Mouse (Mus musculus) midbrain, embryonic 16.5 days (tissue): Measurements from ENCODE around the gene Gbe1. TPM values are rescaled to one million over a fixed set of nuclear protein-coding genes. Genes with fewer than 3 reads are reported as not detected.

Source experiments
- ATAC-seq: fragments of 200-750 bp; cut with Nextera tagmentation; 2 replicates; pipeline ENCODE4 v1.8.0; 2017; ENCODE audit warnings: moderate TSS enrichment
- H3K27ac ChIP-seq: fragments of 300-500 bp; sonication (generic); 2 replicates; pipeline ENCODE4 v1.5.1; 2014; ENCODE audit warnings: mild to moderate bottlenecking, low read length, mixed read lengths
- H3K27me3 ChIP-seq: fragments of 300-500 bp; sonication (generic); 2 replicates; pipeline ENCODE4 v1.6.1; 2014; ENCODE audit warnings: low read depth, low read length, mixed read lengths; ENCODE audit not compliant: control insufficient read depth, insufficient read depth
- H3K36me3 ChIP-seq: fragments of 300-500 bp; sonication (generic); 2 replicates; pipeline ENCODE4 v1.6.1; 2014; ENCODE audit warnings: mild to moderate bottlenecking, low read length, moderate library complexity, mixed read lengths; ENCODE audit not compliant: control insufficient read depth, insufficient read depth
- H3K4me1 ChIP-seq: fragments of 300-500 bp; sonication (generic); 2 replicates; pipeline ENCODE4 v1.6.1; 2014; ENCODE audit warnings: mild to moderate bottlenecking, low read length, mixed read lengths; ENCODE audit not compliant: control insufficient read depth, insufficient read depth
- H3K4me2 ChIP-seq: fragments of 300-500 bp; sonication (generic); 2 replicates; pipeline ENCODE4 v1.6.1; 2014; ENCODE audit warnings: mild to moderate bottlenecking, low read length, mixed read lengths
- H3K4me3 ChIP-seq: fragments of 300-500 bp; sonication (generic); 2 replicates; pipeline ENCODE4 v1.5.1; 2014; ENCODE audit warnings: low read depth, mild to moderate bottlenecking, low read length, moderate library complexity, mixed read lengths
- H3K9ac ChIP-seq: fragments of 300-500 bp; sonication (generic); 2 replicates; pipeline ENCODE4 v1.6.1; 2014; ENCODE audit warnings: low read depth, low read length, mixed read lengths
- H3K9me3 ChIP-seq: fragments of 300-500 bp; sonication (generic); replicated peaks from 2 replicates; pipeline ENCODE4 v1.6.1; 2014; ENCODE audit warnings: mild to moderate bottlenecking, low read length, mixed read lengths; ENCODE audit not compliant: control insufficient read depth, poor library complexity, severe bottlenecking
- WGBS: fragments of 180-500 bp; shearing (Covaris S2); extraction: QIAGEN DNeasy Blood & Tissue Kit; methylation state at CpG from one replicate; pipeline ENCODE4 v1.1.7; 2014; 5-methylcytosine and 5-hydroxymethylcytosine counted together
- polyA plus RNA-seq: library from polyadenylated mRNA; unstranded; fragments of >200 nt; fragmentation: Nextera tagmentation; extraction: Ambion mirVana; gene quantifications from 2 replicates; pipeline ENCODE4 v1.2.1, GENCODE M21; 2015

Gene Gbe1
- polyA plus RNA-seq, 1 experiment from 2014 or later = 17.2 TPM

DNA sequence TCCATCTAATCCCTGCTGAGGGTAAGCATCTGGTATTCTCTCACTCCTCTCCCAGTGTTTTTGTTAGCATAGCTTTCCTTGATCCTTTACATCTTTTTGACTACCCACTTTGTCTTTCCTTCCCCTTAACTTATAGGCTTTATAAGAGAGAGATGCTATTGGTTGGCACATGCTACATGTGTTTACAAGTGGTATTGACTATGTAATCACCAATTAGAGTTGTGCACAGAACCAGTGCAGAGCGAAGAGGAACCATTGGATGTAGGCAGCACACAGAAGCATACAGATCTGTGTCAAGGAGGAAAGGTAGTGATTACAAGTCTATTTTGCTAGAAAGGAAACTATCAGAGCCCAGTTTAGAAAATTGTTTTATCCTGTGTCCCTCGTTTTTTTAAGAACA lies 209.1 kb downstream of the Gbe1 start:
- no peak for ATAC-seq
- Histone ChIP-seq H3K9me3 (no peaks in the 10 kb centered on the region), H3K27ac (no peak overlapping the region), H3K9ac (no peak overlapping the region), H3K36me3 (no peaks in the 10 kb centered on the region), H3K4me1 (no peaks in the 10 kb centered on the region), H3K4me2 (no peak overlapping the region), H3K4me3 (no peak overlapping the region), H3K27me3 (no peaks in the 10 kb centered on the region)
- WGBS = 83% methylated on average over 2 of the region's 2 CpGs

DNA sequence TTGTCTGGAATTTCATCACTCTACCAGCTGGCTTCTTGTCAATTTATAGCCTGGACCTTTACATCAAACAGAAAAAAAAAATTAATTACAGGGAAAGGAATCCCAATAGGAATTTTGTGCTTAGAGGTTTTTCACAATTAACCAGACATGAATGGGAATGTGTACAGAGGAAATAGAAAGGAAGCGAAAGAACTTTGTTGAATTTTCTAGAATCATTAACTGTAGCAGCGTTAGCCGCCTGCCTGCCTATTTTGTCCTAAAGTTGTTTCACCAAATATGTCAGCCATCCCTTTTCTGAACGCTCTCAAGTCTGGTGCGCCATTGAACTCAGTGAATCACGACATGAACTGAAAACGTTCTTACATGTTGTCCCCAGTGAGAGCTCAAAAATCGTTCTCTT lies 209.8 kb downstream of the Gbe1 start:
- WGBS = 79% methylated on average over 8 of the region's 8 CpGs

DNA sequence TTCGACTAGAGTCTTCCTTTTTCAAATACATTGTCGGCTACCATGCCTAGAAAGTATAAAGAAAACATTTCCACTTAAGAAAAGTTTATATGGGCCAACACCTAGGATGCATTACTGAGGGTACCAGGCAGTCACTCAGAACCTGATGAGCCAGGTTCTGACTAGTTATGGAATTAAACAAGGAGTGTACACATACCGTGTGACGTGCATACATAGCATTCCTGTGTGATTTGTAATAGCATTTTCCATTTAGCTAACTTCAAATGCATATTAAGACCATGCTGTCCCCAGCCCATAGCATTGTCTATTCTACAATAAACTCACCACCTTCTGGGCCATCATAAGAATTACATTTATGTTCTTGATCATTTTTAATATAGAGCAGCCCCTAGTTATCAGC lies 210.5 kb downstream of the Gbe1 start:
- no peaks in the 10 kb centered on the region for H3K36me3 ChIP-seq
- H3K4me1 ChIP-seq = no peaks in the 10 kb centered on the region
- 94% methylated on average over 4 of the region's 4 CpGs for WGBS
- no peak overlapping the region for H3K4me3 ChIP-seq
- no peaks in the 10 kb centered on the region for H3K27me3 ChIP-seq
- no peak overlapping the region for H3K4me2 ChIP-seq
- no peak overlapping the region for H3K9ac ChIP-seq
- H3K27ac ChIP-seq = no peak overlapping the region
- no peaks in the 10 kb centered on the region for H3K9me3 ChIP-seq
- no peak for ATAC-seq

More for the DNA sequence above, 209.8 kb downstream of the Gbe1 start:
- Histone ChIP-seq H3K4me3 (no peak overlapping the region), H3K27me3 (no peaks in the 10 kb centered on the region), H3K4me1 (no peaks in the 10 kb centered on the region), H3K27ac (no peak overlapping the region), H3K36me3 (no peaks in the 10 kb centered on the region), H3K4me2 (no peak overlapping the region), H3K9me3 (no peaks in the 10 kb centered on the region), H3K9ac (no peak overlapping the region)
- ATAC-seq = no peak

DNA sequence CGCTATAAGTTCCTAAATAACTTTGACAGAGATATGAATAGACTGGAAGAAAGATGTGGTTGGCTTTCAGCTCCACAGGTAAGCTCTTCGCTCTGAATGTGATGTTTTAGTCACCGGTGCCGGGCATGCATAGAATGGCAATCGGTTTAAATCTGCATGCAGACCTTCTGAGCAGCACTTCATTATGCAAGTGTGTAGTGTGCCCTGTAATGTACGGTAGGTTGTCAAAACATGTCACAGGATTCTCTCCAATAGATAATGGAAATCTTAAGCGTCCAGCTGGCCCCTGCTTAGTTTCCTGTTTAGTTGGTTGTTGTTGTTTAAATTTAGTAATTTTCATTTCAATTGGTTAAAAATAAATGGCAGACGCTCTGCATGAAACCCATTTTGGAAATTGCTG lies 213.5 kb downstream of the Gbe1 start:
- Histone ChIP-seq H3K4me2 (no peak overlapping the region), H3K36me3 (no peaks in the 10 kb centered on the region), H3K27ac (no peak overlapping the region), H3K9me3 (no peaks in the 10 kb centered on the region), H3K9ac (no peak overlapping the region), H3K4me1 (no peaks in the 10 kb centered on the region), H3K4me3 (no peak overlapping the region), H3K27me3 (no peaks in the 10 kb centered on the region)
- 88% methylated on average over 8 of the region's 8 CpGs for WGBS
- no peak for ATAC-seq

DNA sequence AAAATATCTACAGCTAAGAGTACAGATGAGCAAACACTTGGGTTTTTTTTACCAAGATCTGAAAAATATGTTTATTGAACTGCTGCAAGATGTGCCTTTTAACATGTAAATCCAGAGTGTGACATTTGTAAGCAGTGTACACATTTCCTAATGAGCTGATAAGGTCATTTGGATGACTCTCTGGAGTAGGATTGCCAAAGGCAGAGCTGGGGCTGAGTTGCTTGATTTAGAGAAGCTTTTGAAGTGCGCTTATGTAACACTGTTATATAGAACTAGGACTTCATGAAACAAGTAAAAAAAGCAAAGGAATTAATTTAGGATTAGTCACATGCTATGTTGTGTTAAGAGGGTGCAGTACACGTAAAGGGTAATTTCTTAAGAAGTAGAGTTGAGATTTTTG lies 221.5 kb downstream of the Gbe1 start:
- Histone ChIP-seq H3K27ac (no peak overlapping the region), H3K27me3 (no peaks in the 10 kb centered on the region), H3K4me3 (no peak overlapping the region), H3K4me1 (no peaks in the 10 kb centered on the region), H3K4me2 (no peak overlapping the region), H3K36me3 (no peaks in the 10 kb centered on the region), H3K9me3 (no peaks in the 10 kb centered on the region), H3K9ac (no peak overlapping the region)
- ATAC-seq = no peak
- WGBS = 83% methylated on average over 2 of the region's 2 CpGs

DNA sequence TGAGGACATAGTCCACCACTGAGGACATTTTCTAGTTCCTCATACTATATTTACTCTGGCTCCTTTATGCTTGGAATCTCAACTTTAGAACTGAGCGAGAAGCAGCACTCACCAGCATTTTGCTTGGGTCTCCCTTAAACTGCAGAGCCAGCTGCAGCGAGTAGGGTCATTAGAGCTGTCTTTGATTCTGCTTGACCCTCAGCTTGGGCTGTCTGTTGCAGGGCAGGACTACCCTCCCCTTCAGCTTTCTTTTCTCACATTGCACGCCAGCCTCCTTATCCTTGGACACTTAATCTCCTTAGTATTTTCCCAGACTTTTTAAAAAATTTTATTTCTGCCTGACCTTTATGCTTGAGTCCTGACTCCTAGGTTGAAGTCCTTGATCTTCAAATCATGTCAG lies 237.1 kb downstream of the Gbe1 start:
- Histone ChIP-seq H3K9me3 (no peaks in the 10 kb centered on the region), H3K4me2 (no peak overlapping the region), H3K27ac (no peak overlapping the region), H3K4me3 (no peak overlapping the region), H3K36me3 (no peaks in the 10 kb centered on the region), H3K9ac (no peak overlapping the region), H3K4me1 (no peaks in the 10 kb centered on the region), H3K27me3 (no peaks in the 10 kb centered on the region)
- ATAC-seq = no peak
- 25% methylated on average over 3 of the region's 3 CpGs for WGBS

DNA sequence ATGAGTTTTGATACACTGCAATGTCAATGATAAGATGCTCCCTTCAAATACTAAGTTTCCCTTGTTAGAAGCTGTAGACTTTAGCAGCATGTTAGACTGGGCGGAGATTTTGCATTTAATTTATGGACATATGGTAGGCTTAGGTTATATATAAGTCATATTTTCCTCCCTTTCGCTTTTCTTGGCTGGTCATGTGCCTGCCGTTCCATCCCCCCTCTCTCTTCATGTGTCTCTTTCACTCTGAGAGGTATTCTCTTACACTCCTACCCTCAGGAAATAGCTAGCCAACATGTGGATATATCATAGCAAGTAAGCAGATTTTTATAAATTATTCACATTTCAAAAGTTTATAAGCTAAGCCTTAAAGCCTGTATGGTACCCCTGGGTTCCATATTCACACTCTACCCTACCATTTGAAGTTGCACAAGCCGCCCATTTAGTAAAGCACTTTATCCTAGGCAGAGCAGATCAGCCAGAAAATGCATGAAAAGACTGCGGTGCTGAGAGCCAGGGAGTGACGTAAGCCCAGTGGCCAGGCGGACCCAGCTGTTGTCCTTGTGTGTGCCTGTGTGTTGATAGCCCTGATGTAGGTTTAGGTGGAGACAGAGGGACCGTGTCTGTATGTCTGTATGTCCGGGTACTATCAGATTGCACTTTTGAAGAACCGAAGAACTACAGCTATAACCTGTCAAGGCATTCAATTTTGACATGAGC lies 248.0 kb downstream of the Gbe1 start:
- Histone ChIP-seq H3K4me3 (no peak overlapping the region), H3K9ac (no peak overlapping the region), H3K27me3 (no peaks in the 10 kb centered on the region), H3K4me1 (no peaks in the 10 kb centered on the region), H3K9me3 (no peaks in the 10 kb centered on the region), H3K36me3 (no peaks in the 10 kb centered on the region), H3K27ac (no peak overlapping the region), H3K4me2 (no peak overlapping the region)
- WGBS = 87% methylated on average over 10 of the region's 10 CpGs
- ATAC-seq = no peak

DNA sequence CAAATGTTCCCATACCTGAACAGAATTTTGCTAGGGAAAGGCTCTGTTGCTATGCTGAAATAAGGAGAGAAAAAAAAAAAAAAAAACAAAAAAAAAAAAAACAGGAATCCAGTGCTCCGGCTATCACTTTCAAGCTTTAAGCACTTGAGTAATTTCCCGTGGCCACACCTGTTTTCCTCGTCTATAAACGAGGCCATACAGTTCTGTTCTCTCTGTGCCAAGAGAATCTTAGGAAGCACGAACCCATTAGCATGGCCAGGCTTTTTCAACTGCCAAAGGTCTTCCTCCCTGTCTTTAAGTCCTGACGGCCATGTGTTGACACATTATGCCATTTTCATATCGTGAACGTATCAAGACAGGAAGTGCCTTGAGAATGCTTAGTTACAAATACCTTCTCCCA lies 248.8 kb downstream of the Gbe1 start:
- no peaks in the 10 kb centered on the region for H3K9me3 ChIP-seq
- H3K4me1 ChIP-seq = no peaks in the 10 kb centered on the region
- no peak for ATAC-seq
- no peaks in the 10 kb centered on the region for H3K36me3 ChIP-seq
- H3K4me3 ChIP-seq = no peak overlapping the region
- no peak overlapping the region for H3K27ac ChIP-seq
- H3K27me3 ChIP-seq = no peaks in the 10 kb centered on the region
- no peak overlapping the region for H3K9ac ChIP-seq
- WGBS = 92% methylated on average over 8 of the region's 8 CpGs
- H3K4me2 ChIP-seq = no peak overlapping the region

DNA sequence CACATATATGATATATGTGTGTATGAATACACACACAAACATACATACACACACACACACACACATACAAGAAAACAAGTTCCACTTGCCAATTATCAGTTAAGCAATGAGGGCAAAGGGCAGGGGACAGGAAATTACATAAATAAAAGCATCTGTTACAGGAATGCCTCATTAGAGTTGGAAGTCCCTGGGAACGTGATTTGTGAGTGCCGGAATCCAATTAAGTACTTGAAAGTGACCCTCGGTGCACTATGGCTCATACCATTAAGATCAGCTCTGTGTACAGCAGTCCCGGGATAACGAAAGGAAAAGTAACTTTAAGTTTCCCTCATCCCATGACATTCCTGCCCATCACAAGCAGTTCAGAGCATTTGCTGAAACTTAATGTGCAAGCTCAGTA lies 249.7 kb downstream of the Gbe1 start:
- no peaks in the 10 kb centered on the region for H3K27me3 ChIP-seq
- no peaks in the 10 kb centered on the region for H3K9me3 ChIP-seq
- H3K27ac ChIP-seq = no peak overlapping the region
- no peaks in the 10 kb centered on the region for H3K4me1 ChIP-seq
- no peak for ATAC-seq
- WGBS = 63% methylated on average over 5 of the region's 5 CpGs
- no peaks in the 10 kb centered on the region for H3K36me3 ChIP-seq
- no peak overlapping the region for H3K4me3 ChIP-seq
- H3K9ac ChIP-seq = no peak overlapping the region
- no peak overlapping the region for H3K4me2 ChIP-seq
